Mouse (Mus musculus): ENCODE measurements around the gene Zfp185. TPM values are rescaled to one million over a fixed set of nuclear protein-coding genes. Genes with fewer than 3 reads are reported as not detected.
A peak's percentile ranks its signal among the peaks of the same experiment; 100 is the strongest.
"Not testable (repeated sequence)": the region's sequence is repeated elsewhere in the genome, so short reads cannot be mapped to it uniquely, and the experiment has no call there.

Gene Zfp185
- polyA plus RNA-seq, 1 experiment from 2014 or later: 82.8 TPM

DNA sequence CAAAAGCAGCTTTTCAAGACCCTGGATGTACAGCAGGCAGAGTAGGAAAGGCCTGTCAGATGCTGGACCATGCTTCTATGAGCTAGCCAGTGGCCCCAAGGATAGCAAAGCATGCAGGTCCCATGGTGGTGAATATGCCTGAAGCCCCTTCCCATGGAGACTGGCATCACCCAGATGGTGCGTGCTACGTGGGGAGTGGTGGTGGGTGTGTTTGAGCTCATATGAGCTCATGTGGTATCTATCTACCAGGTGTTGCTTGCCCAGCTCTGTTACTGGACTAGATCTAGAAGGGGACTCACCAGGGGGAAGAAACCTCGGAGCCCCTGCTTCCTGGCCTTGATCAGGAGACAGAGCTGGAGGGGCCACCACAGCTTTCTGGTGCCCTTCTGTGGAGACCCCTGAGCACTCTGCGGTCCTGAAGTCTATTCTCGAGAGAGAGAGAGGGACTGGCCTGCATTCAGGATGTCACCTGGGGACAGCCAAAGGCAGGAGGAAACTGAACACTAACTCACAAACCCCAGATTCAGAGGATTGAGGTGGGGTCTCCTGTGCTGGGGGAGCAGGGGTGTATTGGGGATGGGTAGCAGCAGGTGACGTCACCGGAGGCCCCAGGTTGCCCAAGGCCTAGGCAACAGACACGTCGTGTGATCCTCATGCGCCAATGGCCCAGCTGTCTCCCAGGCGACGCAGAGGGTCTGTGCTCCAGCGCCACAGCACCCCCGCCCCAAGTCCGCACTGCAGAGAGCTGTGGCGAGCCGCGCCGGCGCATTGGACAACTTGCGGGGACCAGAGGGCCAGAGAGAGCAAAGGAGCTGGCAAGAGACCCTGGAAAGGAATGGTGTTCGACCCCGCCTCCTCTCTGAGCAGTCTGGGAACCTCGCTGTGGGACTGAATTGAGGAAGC, 76.6 kb downstream of the Zfp185 start:
- Histone ChIP-seq H3K4me1 (peaks cover 10% of the 10 kb centered on the region; the same call in 1 of the 2 replicates), H3K27ac (no peak overlapping the region), H3K36me3 (no peaks in the 10 kb centered on the region), H3K9ac (no peak overlapping the region), H3K4me2 (peak overlapping the region; percentile 38), H3K27me3 (peaks cover 13% of the 10 kb centered on the region; the same call in 1 of the 2 replicates), H3K9me3 (no peaks in the 10 kb centered on the region), H3K4me3 (peak overlapping the region; percentile 10; the same call in 1 of the 2 replicates)
- WGBS: 38% methylated on average over 24 of the region's 24 CpGs
- ATAC-seq (ENCODE audit: insufficient number of reproducible peaks, low FRiP score, low TSS enrichment, low read depth): no peak

DNA sequence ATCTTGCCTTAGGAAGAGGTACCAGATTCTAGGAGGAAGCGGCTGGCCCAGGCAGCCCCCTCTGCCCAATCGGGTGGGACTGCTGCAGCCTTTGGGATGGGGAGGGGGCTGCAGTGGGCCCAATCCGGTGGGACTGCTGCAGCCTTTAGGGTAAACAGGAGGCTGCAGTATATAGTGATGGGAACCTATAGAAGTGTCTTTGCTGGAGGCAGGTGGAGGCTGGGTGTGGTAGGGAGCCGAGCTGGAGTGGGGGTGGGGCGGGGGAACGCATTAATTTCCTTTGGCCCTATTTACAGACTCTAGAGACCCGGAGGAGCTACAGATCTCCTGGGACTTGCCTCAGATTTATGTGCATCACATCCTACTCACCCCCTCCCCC, 77.3 kb downstream of the Zfp185 start, which contains the start of gene Pnma3:
Gene Pnma3 (plus strand): TSS at position 373 of the 379 bp plus-strand sequence.
- WGBS: 33% methylated on average over 7 of the region's 7 CpGs
- no peak for ATAC-seq (ENCODE audit: insufficient number of reproducible peaks, low FRiP score, low TSS enrichment, low read depth)

DNA sequence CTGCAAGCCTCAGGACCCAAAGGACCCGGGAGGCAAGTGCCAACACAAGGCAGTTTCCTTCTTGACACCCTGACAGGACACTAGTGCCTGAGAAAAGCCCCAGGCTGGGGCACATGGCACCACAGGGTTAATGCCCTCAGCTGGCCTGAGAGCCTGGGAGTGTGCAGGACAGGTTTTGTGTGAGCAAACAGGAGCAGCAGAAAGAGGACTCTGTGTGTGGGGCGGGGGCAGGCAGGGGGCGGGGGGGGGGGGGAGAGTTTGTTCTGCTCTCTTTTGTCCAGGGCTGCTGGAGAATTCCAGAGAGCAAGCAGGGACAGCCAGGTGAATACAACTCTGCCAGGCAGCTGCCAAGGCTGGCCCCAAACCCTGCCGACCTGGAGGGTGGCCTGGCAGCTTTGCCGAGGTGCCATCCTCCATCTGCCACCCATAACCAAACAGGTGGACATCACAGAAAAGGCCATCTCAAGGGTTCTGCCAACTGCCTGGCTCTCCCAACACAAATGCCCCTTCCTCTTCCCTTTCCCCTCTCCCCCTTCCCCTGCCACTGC, 79.7 kb downstream of the Zfp185 start:
- Histone ChIP-seq H3K27me3 (peaks cover 13% of the 10 kb centered on the region; the same call in 1 of the 2 replicates), H3K4me1 (peaks cover 10% of the 10 kb centered on the region; the same call in 1 of the 2 replicates)
- H3K4me2 ChIP-seq; H3K27ac ChIP-seq; H3K36me3 ChIP-seq; H3K9me3 ChIP-seq; H3K9ac ChIP-seq; H3K4me3 ChIP-seq; ATAC-seq (ENCODE audit: insufficient number of reproducible peaks, low FRiP score, low TSS enrichment, low read depth): not testable (repeated sequence)
- WGBS: 40% methylated on average over 1 of the region's 5 CpGs

More for the DNA sequence above, 77.3 kb downstream of the Zfp185 start, which contains the start of gene Pnma3:
- Histone ChIP-seq H3K9ac (no peak within 1 kb of the TSS), H3K27ac (no peak within 1 kb of the TSS), H3K4me1 (peaks cover 10% of the 10 kb centered on the region; the same call in 1 of the 2 replicates), H3K36me3 (no peaks in the 10 kb centered on the region), H3K4me3 (peak within 1 kb of the TSS; percentile 10; the same call in 1 of the 2 replicates), H3K9me3 (no peaks in the 10 kb centered on the region), H3K27me3 (peaks cover 13% of the 10 kb centered on the region; the same call in 1 of the 2 replicates), H3K4me2 (peak within 1 kb of the TSS; percentile 38)

MicroRNAs encoded within 50 kb of the gene (microRNA counts, 519-probe panel; counts per million panel counts)
- microRNA mmu-miR-2137: 1,146 counts per million, percentile 6 among the panel's probes with 10 or more counts

Small RNAs within 50 kb of the gene (microRNA-seq; reads per million reads assigned to microRNA genes)
- gene Mir2137: 1.0 reads per million

Other genes with a start within 250 kb of the Zfp185 start
- gene Gabrq, start 162.2 kb upstream of the Zfp185 start, polyA plus RNA-seq (2015; fragmentation: Nextera tagmentation; extraction: Ambion mirVana): 0.16 and 0.17 TPM in 2 replicates
- gene Cetn2, start 68.9 kb upstream of the Zfp185 start, polyA plus RNA-seq (2015; fragmentation: Nextera tagmentation; extraction: Ambion mirVana): 58.4 and 58.8 TPM in 2 replicates
- 21.4 and 24.0 TPM in 2 replicates for gene Nsdhl, start 68.8 kb upstream of the Zfp185 start, polyA plus RNA-seq (2015; fragmentation: Nextera tagmentation; extraction: Ambion mirVana)
- gene Pnma5, start 49.8 kb downstream of the Zfp185 start, polyA plus RNA-seq (2015; fragmentation: Nextera tagmentation; extraction: Ambion mirVana): 0.24 and 0.49 TPM in 2 replicates
- gene Pnma3, start 77.4 kb downstream of the Zfp185 start, polyA plus RNA-seq (2015; fragmentation: Nextera tagmentation; extraction: Ambion mirVana): 0.07 and 0.17 TPM in 2 replicates
- 0.86 and 1.1 TPM in 2 replicates for gene Xlr4a, start 95.1 kb downstream of the Zfp185 start, polyA plus RNA-seq (2015; fragmentation: Nextera tagmentation; extraction: Ambion mirVana)
- gene Xlr3a, start 109.8 kb downstream of the Zfp185 start, polyA plus RNA-seq (2015; fragmentation: Nextera tagmentation; extraction: Ambion mirVana): 2.1 and 2.5 TPM in 2 replicates
- 0.14 and 0.15 TPM in 2 replicates for gene Gm14685, start 129.7 kb downstream of the Zfp185 start, polyA plus RNA-seq (2015; fragmentation: Nextera tagmentation; extraction: Ambion mirVana)
- not detected in 2 replicates for gene Xlr5b, start 161.5 kb downstream of the Zfp185 start, polyA plus RNA-seq (2015; fragmentation: Nextera tagmentation; extraction: Ambion mirVana)
- not detected in 2 replicates for gene DXBay18, start 162.1 kb downstream of the Zfp185 start, polyA plus RNA-seq (2015; fragmentation: Nextera tagmentation; extraction: Ambion mirVana)
- not detected in 2 replicates for gene Spin2d, start 189.7 kb downstream of the Zfp185 start, polyA plus RNA-seq (2015; fragmentation: Nextera tagmentation; extraction: Ambion mirVana)
- 12.6 and 12.9 TPM in 2 replicates for gene Xlr3b, start 204.9 kb downstream of the Zfp185 start, polyA plus RNA-seq (2015; fragmentation: Nextera tagmentation; extraction: Ambion mirVana)
- 0.52 and 1.0 TPM in 2 replicates for gene Xlr4b, start 227.0 kb downstream of the Zfp185 start, polyA plus RNA-seq (2015; fragmentation: Nextera tagmentation; extraction: Ambion mirVana)
- 12.9 and 14.0 TPM in 2 replicates for gene F8a, start 241.0 kb downstream of the Zfp185 start, polyA plus RNA-seq (2015; fragmentation: Nextera tagmentation; extraction: Ambion mirVana)

Measured in limb, embryonic 15.5 days (tissue).